Mouse (Mus musculus): ENCODE data around the gene Narf.

The Narf gene

DNA sequence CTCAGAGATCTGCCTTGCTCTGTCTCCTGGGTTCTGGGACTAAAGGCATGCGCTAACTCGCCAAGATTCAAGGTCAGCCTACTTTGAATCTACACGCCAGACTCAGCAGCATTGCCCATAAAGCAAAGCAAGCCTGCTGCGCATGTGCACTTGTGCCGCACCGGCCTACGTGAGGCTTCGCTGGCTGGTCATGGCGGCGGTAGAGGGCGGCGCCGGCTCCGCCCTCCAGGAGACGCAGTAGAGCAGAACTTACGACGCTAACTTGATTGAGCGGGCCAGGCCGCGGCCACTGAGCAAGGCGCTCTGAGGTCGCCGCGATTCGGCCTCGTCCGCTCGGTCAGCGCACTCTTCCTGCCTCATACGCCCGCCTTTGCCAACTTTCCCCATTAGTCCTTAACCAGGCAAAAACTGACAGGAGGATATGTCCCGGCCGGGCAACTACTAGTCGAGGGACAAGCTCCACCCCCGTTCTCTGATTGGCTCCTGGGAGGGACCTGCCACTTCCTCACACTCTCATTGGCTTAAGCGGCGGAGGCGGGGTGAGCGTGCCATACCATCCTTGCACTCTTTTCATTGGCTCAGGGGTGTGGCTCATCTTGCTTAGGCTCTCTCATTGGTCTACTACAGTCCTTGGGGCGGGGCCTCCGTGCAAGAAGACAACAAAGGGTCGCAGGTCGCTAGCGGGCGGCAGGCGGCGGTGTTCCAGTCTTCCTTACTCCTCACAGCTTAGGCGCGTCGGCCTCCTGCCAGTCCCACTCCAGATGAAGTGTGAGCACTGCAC is at the start of gene Narf:
TSS of gene Narf (plus strand) at position 690 of the 781 bp plus-strand sequence.
- in situ Hi-C loops (cut with MboI, MseI), result no loop called here

DNA sequence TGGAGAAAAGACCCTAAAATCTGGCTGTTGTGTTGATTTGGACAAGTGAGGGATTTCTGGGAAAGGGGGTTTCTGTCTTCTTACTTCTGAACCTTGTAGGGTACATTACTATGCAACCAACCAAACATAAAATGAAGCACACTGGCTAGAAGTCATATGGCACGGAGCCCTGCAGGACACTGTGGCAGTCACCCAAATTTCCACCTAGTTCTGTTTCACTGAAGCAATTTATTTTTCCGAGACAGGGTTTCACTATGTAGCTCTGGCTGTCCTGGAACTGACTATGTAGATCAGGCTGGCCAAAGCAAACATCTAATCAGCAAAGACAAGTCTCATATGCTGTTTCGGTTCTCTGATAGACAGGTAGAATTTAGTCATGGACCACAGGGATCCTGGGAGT is 47.4 kb upstream of the Narf start:
- in situ Hi-C loops (cut with MboI, MseI), result no loop called here

DNA sequence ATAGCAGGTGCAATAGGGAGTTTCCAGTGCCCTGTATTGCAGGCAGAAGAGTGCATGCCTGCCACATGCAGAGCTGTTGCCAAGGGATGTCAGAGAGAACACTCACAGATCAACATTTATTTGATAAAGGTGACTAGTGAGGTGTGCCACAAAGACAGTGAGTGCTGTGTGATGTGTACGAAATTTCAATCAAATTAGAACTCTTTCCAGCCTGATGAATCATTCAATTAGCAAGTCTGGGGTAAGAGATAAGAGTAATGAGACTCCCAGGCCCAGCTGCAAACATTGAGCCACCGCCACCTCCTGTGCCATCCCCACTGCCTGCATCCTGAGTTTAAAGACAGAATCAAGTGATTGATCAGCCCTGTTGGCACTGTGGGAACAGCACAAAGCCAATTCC is 44.3 kb upstream of the Narf start:
- in situ Hi-C loops (cut with MboI, MseI), result no loop called here

DNA sequence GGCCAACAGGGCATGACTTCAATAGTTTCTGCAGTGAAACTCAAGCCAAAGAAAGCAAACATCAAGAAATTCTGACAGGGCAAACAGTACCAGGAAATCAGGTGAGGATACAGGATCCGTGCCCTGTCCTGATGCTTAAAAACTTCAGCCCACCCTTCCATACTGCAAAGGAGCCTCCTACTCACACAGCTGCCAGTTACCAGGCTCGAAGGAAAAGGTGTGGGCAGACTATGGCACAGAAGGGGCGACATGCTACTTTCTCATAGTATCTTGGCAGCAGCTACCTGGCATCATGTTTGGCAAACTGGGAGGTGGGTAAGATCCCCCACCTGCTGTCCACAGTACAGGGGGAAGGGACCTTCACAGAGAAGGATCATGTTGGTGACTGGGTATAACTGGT is 43.6 kb upstream of the Narf start:
- in situ Hi-C loops (cut with MboI, MseI), result no loop called here

DNA sequence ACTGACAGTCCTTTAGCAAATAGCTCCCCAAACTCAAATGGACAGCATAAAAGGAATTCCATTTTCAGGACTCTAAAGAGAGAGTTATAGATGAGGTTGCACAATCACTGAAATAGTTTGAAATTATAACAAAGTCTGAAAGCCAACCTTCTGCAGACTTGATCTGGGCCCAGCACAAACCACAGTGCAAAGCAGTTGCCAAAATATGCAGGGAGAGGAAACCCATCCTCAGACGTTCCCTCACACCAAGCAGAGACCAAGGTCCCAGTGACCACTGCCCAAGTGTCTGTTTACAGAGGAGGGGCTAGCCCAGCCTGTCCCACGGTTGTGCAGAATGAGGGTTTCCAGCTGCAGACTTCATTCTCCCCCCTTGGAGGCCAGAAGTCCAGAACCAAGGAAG is 38.4 kb upstream of the Narf start:
- in situ Hi-C loops (cut with MboI, MseI), result no loop called here

DNA sequence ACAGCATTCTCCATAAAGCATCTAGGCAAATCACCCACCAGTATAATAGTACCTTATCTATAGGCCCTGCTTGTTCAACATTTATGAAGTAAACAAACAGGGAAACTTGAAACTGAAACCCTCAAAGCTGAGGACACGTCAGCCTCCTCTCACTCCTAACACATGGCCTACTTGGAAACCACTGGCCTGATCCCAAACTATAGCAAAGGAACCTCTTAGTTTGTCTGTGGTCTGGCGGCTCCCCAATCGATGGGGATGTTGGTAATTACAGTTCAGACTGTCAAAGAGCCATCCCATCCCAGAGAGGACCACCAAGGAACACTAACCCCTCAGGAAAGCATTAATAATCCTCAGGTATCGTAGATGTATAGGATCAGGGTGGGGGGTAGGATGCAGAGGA is 37.2 kb upstream of the Narf start:
- in situ Hi-C loops (cut with MboI, MseI), result loop anchor here in 1 of 2 experiments (5.0 kb wide), 1 partner anchor 48 kb away; no protein-coding TSS in a partner anchor

DNA sequence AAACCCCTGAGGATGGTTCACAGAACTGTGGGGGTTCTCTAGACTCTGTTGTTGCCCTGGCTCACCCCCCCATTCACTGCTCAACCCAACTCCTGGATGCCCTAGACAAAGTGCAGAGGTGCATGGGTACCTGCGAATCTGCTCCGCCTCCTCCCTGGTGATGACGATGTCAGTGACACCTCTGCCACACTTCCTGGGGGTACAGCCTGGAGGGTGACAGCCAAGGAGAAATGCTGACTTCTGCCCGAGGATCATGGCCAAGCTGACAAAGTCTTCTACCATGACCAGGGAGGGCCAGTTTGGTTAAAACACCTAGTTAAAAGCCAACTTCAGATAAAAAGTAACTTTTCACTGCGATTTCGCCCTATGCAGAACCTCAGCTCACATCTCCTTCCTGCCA is 36.3 kb upstream of the Narf start:
- in situ Hi-C loops (cut with MboI, MseI), result loop anchor here in 1 of 2 experiments (5.0 kb wide), 1 partner anchor 48 kb away; no protein-coding TSS in a partner anchor

DNA sequence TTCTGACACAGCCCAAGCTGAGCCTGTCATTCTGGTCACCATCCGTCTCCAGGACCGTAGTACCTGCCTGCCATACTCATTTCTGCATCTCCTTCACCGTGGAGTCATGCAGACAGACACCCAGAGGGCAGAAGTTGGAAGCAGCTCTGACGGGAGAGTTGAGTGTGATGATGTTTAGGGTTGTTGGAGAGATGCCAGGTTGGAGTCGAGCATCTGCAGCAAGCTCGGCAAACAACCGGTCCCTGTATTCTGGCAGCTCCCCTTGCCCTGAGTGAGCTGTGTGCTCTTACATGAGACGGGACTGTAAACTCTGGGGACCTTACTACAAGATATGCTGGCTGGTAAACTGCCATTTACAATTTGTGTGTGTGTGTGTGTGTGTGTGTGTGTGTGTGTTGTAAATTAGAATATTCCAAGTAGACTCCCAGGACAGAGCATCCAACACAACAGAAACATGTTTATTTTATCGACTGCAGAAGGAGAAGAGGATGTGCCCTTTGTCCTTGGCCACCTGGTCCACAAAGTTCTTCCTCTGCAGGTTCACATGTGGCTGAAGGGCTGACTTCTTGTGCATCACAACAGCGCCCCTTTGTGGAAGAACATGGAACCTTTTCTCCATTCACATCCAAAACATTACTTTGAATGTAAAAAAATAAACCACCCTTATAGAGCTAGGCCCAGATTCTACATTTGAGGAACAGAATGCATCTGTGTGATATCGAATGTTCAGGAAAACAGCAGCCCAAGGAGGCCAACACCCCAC is 35.4 kb upstream of the Narf start:
- in situ Hi-C loops (cut with MboI, MseI), result loop anchor here in 1 of 2 experiments (5.0 kb wide), 1 partner anchor 49 kb away; no protein-coding TSS in a partner anchor

DNA sequence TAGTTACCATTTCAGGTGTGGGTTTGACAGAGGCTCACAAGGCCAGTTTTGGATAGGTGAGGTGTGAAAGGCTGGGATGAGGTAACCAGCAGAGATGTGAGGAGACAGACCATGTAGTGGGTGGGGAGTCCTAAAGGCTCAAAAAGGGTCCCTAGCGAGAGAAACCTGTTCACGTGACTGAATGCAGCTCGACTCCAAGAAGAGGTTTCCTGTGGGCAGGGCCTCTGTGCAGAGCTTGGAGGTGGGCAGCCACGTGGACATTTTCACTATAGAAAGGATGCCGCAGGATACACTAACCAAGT is 33.2 kb upstream of the Narf start:
- in situ Hi-C loops (cut with MboI, MseI), result loop anchor here in 1 of 2 experiments (5.0 kb wide), 1 partner anchor 52 kb away; no protein-coding TSS in a partner anchor

DNA sequence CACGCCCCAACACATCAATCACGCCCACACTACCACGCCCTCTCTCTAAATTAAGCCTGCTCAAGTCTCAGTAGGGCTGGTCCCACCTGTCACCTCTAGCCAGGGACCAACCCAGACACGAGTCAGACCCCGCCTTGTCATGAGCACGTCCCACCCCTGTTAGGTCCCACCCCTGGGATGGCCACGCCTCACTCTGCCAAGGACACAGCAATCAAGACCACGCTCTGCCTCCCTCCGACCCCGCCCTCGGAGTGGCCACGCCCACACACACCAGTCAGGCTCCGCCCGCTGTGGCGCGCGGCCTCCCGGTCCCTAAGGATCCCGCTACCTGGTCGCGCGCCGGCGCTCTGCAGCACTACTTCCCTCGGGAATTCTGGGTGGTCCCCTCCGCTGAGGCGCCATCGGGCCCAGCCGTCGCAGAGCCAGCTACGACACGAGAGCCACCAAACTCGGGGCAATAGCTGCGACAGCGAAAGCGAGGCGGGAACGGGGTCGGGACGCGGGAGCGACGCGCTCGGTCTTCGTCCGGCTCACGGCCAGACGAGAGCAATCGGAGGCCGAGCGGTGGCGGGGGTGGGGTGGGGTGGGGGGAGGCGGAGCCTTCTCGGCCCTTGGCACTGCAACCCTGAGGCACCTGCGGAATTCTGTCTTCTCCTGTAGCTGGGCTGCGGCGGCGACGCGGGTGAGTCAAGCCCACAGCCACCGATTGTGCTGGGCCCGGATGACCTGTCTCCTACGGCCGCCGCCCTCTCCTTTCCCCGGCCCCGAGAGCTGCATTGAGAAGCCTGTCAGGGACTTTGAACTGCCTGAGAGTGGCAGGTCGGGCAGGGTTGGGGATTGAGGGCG is 32.7 kb upstream of the Narf start, which contains the start of the genes Hexdc and Ogfod3:
TSS of gene Hexdc (plus strand) at position 273 of the 846 bp plus-strand sequence.
TSS of gene Ogfod3 (minus strand) at position 551 of the 846 bp plus-strand sequence.
- in situ Hi-C loops (cut with MboI, MseI), result loop anchor here in 1 of 2 experiments (5.0 kb wide), 1 partner anchor 52 kb away; no protein-coding TSS in a partner anchor

DNA sequence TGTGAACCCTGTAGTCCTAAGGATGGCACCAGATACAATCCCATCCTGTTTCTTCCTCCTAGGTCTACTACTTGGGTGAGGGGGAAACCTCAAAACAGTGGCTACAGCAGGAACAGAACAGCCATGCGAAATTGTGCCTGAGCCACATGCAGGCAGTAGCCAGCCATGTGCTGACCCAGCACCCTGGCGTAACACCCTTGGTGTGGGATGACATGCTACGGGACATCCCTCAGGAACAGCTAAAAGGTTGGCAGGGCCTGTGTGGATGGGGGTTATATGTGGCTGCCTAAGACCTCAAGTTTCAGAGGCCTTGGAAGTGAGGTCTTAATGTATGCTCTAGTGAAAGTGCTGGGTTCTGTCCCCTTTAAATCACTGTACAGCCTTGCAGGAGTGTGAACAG is 20.2 kb upstream of the Narf start:
- in situ Hi-C loops (cut with MboI, MseI), result no loop called here

DNA sequence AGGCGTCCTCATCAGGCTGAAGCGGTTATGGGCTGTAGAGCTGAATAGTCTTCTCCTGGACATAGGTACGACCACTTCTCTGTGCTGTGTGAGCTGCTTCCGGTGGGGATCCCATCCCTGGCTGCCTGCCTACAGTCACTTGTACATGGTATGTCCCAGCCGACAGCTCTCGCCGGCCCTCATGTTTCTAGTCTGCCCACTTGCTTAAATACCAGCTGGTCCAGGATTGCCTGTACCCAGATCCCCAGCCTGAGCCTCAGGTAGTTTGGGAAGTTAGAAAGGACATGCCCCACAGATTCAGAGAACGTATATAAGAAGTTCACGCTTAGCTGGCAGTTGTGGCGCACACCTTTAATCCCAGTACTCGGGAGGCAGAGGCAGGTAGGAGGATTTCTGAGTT is 17.3 kb upstream of the Narf start:
- in situ Hi-C loops (cut with MboI, MseI), result loop anchor here in 1 of 2 experiments (10.0 kb wide), 1 partner anchor 1125 kb away; the partner anchor contains the start of genes Ndufaf8 and Tepsin

DNA sequence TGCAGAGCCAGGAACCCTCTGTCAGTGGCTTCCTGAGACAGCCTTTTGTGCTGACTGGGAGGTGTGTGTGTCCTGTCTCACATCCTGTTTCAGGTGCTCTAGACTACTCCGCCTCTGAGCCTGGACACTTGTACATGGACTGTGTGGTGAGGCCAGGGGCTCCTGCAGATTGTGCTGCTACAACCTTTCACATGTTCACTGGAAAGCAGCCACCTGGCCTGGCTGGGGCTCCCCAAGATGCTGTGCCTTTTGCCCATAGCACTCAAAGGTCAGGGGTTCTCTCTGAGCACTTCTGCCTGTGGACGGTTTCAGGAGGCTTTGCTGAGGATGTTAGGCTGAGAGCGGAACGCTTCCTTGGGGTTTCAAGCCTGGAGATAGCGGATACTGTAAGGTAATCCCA is 16.3 kb upstream of the Narf start:
- in situ Hi-C loops (cut with MboI, MseI), result loop anchor here in 1 of 2 experiments (10.0 kb wide), 1 partner anchor 1126 kb away; the partner anchor contains the start of genes Ndufaf8 and Tepsin

DNA sequence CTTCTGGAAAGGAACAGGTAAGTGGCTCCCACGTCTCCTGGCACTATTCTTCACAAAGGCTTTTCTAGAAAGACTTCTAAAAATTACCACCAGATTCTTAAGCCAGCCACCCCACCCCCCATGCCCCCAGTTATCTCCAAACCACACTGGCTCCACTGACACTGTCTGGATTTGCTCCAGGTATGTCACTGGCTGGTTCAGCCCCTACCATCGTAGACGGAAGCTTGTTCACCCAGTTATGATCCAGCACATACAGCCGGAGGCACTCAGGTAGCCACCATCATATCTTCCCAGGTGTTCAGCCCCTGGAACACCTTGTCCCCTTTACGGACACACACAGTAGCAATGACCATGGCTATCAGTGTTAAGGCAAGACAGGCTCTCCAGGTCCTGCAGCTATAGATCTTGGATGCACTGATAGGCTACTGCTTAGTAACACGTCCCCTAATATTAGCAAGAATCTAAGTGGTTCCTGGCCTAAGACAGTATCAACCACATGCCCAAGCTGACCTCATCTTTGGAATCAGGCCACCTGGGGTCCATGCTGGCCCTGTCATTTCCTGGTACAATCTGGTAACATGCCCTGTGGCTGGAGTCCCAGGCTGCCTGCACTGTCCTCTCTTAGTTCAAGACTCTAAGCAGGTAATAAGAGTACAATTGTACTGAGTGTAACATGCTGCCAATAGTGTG is 15.6 kb upstream of the Narf start:
- in situ Hi-C loops (cut with MboI, MseI), result loop anchor here in 1 of 2 experiments (10.0 kb wide), 1 partner anchor 1127 kb away; the partner anchor contains the start of genes Ndufaf8 and Tepsin

DNA sequence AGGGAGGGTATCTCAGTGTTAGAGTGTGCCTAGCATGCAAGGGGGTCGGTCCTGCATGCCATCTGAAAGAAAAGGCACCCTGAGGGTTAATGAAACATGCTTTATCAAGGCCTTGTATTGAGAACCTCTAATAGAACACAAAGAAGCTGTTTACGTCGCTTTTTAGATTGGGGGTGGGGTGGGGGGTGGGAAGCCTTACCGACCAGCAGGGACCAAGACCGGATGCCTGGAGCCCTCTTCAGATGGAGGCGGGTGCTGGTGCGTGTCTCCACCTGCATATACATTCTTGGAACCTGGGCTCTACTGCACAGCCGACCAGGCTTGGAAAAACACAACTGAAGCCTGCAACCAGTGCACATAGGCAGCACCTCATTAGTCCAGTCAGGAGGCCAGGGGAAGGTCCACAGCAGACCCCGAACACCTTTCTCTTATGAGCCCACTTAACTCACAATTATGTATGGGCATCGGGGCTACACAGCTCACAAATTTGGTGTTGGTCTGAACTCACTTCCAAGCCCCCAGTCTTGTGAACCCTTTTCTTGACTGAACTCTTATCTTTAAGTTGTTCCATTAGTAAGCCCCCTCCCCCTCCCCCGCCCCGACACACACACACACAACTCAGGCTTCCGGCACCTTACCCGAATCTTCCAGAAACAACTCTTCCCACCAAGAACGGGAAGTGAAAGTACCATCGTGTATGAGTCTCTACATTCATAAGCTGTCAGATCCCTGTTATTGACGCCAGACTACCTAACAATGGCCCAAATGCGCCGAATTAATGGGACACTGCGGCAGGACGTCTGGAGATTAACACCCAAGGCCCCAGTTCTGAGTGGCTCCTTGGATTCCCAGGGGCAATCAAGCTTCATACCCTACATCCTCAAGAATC is 8.7 kb upstream of the Narf start:
- in situ Hi-C loops (cut with MboI, MseI), result loop anchor here in 1 of 2 experiments (10.0 kb wide), 1 partner anchor 1134 kb away; the partner anchor contains the start of genes Ndufaf8 and Tepsin

DNA sequence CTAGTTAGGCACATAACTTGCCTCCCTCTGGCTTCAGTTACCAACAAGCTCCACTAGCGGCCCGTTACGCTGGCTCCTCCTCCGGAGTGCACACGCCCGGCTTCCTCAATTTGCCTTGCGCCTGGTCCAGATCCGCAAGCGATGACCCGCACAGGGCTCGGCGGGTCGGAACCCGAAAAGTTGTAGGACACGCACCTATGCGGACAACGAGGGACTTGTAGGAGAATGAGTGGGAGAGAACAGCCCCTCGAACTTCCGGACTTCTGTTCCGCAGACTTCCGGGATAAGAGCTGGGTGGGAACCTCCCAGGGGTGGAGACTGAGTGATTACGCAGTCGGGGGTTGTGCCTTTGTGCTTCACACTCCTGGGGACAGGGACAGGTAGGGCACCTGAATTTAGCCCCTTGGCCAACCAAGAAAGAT is 8.0 kb upstream of the Narf start, which contains the start of gene Cybc1:
TSS of gene Cybc1 (minus strand) at position 305 of the 422 bp plus-strand sequence.
- in situ Hi-C loops (cut with MboI, MseI), result loop anchor here in 1 of 2 experiments (10.0 kb wide), 1 partner anchor 1134 kb away; the partner anchor contains the start of genes Ndufaf8 and Tepsin

DNA sequence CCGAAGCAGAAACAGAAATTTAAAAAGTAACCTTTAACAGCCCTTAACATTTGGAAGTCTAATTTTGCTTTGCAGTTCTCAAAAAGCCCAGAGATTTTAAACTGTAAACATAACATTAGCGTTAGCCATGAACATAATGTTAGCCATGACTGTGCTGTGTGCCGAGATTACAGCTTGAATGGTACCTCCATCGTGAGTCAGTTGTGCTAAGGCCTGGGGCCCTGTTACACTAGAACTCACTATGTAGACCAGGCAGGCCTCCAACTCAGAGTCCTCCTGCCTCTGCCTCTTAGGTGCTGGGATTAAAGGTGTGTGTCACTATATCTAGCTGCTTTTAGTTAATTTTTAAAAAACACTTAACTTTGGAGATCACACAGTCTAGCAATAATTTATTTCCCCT is 5.9 kb upstream of the Narf start:
- in situ Hi-C loops (cut with MboI, MseI), result no loop called here

DNA sequence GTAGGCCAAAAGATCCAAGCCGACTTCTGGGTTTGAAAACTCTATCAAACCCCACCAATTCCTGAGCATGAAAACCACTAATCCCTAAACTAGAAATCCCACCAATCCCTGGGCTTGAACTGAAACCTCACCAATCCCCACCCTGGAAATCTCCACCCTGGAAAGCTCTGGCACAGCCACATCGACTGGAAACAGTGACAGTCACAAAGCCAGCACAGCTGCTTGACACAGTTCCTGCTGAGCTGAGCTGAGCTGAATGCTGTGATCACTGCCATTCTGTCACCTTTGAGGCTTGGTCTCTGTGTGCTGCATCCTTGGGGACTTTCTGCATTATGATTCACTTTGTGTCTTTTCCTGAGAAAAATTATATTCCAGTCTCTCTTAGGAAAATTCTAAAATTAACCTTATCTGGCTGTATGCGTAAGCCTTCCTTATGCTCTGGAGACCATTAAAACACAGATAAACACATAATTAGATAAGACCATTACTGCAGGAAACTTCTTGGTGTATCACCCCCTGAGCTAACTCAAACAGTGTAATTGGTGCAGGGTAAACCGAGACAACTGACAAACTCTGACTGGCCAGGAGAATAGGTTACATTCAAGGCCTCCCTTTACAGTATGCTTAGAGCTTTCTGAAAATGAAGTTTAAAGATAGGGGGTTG is 5.3 kb upstream of the Narf start:
- in situ Hi-C loops (cut with MboI, MseI), result no loop called here

DNA sequence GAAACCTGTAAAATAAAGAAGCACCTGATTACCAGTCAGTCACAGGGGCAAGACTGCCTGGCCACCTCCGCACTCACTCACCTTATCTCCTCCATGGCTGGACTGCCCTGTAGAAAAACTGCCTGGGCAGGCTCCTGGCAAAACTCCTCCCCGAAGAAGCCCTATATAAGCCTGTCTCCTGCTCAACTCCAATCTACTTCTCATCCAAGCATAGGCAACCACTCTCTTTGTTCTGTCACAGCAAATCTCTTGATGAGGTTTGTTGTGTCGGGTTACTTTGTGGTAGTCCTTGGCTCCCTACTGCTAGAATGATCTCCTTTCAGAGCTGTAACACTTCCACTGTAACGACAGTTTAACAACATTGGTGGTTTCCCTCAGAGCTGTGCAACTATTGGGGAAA is 4.3 kb upstream of the Narf start:
- in situ Hi-C loops (cut with MboI, MseI), result no loop called here

Data from T-helper 17 cell (primary cell).